Mouse (Mus musculus): ENCODE results near the gene Col6a5.

DNA sequence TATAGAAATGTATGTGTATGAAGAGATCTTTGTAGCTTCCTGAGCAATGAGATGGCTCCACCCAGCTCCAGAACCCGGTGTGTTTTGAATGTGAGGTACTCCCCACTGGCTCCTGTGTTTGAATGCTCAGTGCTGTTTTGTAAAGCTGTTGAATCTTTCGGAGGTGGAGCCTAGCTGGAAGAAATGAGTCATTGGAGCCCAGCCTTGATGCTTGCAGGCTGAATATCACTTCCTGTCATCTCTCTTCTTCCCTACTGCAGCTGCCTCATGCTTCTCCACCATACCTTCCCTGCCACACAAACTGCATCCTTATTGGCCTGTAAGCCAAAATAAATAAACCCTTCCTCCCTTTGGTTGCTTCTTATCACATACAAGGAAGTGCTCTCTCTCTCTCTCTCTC, 72.9 kb downstream of the Col6a5 start:
- TF ChIP-seq CTCF (IDR thresholded peaks at IDR 0.05; ENCODE audit: control insufficient read depth, insufficient read depth, insufficient replicate concordance, low read depth, low read length) (no peak), POLR2A (IDR thresholded peaks at IDR 0.05; ENCODE audit: control insufficient read depth, low read depth, low read length) (no peak)
